Mouse (Mus musculus) cerebellum, adult 8-10 months (tissue): ENCODE data around the gene Trim10.
"Not testable (repeated sequence)": the region's sequence is repeated elsewhere in the genome, so short reads cannot be mapped to it uniquely, and the experiment has no call there.

ENCODE experiments used
- DNase-seq: peaks from one replicate; pipeline ENCODE4 v3.0.0; 2022

Trim10 gene

DNA sequence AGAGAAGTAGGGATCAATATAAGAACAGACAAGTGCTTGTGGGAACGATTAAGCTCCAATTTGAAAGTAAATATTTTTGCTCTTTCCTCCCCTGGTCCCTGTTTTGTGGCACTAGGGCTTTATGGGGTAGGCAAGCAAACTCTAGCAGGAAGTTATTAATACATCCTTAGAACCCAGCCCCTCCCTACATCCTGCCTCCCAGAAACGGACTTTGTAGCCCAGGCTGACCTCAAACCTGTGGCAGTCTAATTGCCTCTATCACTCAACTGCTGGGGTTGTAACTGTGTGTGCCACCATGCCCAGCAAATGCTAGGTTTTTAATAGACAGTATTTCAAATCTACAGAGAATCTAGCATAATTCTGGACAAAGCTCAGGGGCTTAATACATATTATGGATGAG, 7.7 kb upstream of the Trim10 start:
- DNase-seq, result no peak

DNA sequence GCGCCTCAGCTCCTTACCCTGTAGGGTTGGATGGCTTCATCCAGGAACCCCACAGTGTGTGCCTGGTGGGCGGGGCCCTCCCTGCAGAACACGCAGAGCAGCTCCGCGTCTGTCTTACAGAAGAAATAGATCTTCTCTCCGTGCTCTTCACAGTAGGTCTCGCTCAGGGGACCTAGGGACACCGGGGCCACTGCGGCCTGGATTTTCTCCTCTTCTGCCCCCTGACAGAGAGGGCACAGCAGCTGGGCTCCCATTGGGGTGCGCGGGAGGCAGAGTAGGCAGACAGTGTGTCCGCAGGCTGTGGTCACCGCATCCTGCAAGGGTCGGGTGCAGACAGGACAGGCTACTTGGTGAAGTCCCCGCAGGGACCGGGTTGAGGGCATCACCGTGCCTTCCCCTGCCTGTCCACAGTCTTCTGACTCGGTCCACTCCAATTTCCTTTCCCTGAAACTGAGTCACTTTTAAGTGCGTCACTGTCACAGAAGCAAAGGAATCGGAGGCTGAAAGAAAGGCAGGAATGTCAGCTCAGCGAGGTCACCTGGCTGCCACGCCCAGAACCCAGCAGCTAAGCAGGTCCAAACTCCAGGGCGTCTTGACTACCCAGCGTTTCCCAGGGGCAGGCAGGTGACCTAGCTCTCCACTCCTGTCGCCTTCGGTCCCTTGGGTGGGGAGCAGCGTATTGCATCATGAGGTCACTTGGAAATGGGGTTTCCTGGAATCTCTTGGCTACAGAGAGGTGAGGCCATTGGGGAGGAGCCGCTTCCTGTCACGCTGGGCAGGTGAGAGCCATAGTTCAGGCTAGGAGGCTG, 2.5 kb upstream of the Trim10 start, which contains the start of gene Trim15:
Trim15 (minus strand) TSS at position 492 of the 809 bp plus-strand sequence.
- DNase-seq, result no peak

DNA sequence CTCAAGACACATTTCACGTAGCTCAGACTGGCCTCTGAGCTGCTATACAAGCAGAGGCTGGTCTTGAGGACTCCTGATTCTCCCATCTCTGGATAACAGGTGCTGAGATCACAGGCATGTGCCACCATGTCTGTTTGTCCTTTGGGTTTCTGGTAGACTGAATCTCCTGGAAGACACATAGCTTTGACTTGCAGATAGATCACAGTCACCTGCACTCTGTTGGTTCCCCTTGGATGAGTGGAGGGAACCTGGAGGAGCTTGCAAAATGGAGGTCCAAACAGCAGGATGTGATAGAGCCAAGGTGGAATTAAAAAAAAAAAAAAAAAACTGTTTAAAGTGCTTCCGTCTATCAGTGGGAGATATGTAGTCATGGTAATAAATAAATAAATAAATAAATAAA, 538 bp upstream of the Trim10 start:
- no peak for DNase-seq

DNA sequence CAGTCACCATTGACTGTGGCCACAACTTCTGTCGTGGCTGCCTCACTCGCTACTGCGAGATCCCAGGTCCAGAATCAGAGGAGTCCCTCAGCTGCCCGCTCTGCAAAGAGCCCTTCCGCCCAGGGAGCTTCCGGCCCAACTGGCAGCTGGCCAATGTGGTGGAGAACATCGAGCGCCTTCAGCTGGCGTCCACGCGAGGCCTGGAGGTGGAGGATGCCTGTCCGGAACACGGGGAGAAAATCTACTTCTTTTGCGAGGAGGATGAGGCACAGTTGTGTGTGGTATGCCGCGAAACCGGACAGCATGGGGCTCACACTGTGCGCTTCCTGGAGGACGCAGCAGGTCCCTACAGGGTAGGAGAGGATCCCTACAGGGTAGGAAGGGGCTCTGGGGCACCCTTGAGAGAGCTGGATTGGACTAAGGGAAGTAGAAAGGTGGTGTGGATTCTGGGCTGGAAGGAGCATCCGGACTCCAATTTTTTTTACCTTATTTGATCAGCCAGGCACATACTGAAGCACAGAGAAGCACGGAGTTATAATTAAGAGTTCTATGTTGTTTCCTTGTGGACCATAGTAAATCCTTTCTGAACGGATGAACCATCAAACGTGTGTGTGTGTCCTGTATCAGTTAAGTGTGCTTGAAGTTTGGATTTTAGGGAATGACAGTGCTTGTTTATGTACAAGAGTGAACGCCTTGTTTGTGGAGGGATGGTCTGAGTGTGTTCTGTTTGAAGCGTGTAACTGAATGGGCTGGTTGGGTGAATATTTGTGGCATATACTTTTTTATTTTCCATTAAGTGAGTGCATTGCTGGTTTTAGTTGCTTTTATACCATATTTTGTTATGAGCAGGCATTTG, 809 bp downstream of the Trim10 start:
- DNase-seq, result no peak

DNA sequence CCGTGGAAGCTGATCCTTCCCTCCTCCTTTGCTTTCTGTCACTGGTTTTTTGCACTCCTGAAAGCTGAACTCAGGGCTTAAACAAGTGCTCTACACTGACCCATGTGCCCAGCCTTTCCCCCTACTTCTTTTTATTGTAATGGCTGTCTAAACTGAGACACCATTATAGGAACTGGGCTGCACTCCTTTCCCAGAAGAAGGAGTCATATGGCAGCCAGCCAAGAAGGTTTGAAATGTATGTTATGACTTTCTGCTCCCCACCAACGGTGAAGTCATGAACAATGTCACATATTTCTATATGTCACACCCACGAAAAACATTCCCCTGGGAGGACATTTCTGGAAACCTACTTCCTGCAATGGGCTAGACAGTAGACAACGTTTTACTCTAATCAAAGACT, 5.3 kb downstream of the Trim10 start:
- no peak for DNase-seq

DNA sequence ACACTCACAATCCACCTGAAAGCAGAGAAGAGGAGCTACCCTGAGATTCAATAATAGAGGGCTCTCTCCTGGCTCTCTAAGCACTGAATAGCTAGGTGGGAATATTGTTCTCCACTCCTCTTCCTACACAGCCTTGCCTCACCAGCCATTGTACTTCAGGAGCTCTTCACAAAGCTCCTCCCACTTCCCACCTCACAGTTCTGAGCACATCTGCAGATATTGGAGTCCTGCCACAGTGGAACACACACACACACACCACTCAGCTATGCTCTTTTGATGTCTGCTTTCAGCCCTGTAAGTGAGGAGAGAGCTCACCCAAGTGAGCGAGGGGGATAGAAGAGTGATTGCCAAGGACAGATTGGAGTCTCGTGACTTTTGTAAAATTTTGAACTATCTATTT, 14.0 kb downstream of the Trim10 start:
- no peak for DNase-seq

DNA sequence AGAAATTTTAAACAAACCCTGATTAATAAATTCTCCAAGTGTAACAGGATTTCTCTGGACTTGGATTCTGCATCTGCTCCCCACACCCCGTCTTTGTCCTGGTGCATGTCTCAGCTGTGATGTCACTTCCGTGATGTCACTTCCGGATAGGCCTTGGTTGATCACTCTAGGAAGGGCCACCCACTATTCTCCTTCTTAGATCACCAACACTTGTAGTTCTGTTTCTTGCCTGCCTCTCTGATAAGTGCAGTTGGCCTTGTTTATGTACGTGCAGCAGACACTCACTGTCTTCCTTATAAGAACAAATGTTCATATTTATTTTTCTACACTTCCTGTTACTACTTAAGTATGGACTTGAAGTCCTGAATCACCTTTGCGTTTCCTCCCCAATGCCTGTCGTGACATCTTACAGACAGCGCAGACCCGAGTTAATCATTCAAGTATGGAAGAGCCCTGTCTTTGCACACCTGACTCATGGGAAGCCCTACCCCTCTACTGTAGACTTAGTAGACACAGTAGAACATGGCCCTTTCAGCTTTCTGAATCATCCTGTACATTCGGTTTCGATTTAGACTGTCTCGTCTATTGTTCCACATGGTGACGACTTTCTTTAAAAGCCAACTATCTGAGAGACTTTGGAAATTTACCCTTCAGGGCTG, 15.9 kb downstream of the Trim10 start:
- no peak for DNase-seq

DNA sequence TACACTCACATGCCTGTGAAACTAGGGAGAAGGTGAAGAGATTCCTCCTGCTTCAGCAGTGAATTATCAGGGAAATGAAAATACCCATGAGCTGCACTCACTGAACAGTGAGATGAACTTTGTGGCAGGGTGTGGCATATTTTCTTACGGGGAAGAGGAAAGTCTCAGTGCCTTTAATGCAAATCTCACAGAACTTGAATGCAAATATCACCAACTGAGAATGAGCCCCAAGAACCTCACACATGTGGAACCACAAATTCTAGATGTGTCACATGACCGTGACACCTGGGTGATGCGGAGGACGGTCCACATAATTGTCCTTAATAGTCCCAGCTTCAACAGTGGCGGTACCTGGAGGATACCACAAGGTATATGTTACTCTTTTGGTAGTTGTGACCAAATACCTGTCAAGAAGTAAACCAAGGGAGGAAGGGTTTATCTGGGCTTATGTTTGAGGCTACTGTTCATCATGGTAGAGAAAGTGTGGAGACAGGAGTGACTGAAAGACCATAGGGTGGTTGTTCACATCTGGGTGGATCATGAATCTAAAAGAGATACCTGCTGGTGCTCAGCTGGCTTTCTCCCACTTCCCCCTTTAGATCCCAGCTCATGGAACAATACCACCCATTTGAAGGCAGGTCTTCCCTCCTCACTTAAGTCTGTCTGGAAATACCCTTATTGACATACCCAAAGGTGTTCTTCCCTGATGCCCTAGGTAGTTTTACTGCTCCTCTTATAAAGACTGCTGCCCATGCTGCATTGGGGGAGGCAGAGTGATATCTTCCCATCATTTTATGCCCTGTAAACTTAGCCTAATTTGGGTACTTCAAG, 20.9 kb downstream of the Trim10 start, which contains the start of gene Trim40:
Trim40 (minus strand) TSS at position 51 of the 831 bp plus-strand sequence.
- DNase-seq, result no peak

DNA sequence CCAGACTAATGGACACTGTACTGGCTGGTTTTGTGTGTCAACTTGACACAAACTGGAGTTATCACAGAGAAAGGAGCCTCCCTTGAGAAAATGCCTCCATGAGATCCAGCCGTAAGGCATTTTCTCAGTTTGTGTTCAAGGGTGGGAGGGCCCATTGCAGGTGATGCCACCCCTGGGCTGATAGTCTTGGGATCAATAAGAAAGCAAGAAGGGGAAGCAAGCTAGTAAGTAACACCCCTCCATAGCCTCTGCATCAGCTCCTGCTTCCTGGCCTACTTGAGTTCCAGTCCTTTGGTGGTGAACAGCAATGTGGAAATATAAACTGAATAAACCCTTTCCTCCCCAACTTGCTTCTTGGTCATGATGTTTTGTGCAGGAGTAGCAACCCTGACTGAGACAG, 22.1 kb downstream of the Trim10 start:
- DNase-seq, result not testable (repeated sequence)

DNA sequence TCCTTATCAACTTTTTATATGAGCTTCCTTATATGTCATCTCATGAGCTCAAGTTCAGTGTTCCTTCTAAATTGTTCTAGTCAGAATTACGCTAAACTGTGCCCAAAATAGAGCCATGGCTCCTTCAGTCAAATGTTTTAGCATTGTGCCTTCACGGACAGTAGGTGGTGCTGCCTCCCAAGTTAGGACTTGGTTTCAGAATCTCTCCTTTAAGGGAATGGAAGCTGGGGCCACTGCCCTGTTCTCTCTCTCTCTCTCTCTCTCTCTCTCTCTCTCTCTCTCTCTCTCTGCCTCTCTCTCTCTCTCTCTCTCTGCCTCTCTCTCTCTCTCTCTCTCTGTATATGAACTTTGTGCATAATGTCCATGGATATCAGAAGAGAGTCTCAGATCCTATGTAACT, 23.0 kb downstream of the Trim10 start:
- peak; percentile 20 for DNase-seq

DNA sequence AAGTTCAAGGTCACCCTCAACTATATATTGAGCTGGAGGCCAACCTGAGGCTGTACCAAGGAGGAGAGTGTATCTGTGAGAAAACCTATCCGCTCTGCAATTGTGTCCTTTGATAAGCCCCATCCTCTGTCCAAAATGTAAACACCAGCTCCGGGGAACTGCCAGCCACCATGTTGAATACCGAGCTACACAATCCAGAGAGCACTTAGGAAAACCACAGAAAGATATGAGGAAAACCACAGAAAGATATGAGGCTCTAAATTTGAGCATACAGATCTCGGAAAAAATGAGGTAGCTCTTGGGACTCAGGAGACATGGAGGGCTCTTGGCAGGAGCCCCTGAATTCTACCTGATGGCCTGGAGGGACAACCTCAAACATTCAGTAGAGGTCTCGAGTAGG, 24.0 kb downstream of the Trim10 start:
- DNase-seq, result no peak

DNA sequence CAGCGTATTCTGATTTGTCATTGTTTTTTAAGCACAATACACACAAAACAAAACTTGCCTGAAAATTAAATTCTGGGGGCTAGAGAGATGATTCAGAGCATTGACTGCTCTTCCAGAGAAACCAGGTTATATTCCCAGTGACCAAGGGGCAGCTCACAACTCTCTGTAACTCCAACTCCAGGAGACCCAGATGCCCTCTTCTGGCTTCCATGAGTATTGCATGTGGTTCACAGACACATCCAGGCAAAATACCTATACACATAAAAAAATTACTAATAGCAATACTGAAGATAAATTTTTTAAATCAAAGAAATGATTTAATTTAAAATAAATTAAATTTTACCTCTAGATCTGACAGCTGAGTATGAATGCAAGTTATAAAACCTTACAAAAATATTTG, 27.2 kb downstream of the Trim10 start:
- DNase-seq, result peak; percentile 24

DNA sequence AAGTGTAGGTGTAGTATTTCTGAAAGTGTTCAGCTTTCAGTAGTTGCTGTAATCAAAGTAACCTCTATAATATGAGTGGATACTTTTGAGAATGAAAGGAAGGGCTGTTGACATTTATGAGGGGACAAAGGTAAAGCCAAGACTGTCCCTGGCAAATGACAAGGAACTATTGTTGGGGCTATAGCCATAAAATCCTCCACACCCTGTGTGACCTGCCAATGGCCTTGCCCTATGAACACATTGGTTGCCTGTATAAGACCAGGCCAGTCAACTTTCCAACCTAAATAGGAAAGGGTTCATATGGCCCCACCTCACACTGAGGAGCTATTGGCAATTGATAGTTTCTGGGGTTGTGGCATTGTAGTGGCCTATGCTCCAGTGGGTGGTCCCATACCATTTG, 27.7 kb downstream of the Trim10 start:
- DNase-seq, result no peak

DNA sequence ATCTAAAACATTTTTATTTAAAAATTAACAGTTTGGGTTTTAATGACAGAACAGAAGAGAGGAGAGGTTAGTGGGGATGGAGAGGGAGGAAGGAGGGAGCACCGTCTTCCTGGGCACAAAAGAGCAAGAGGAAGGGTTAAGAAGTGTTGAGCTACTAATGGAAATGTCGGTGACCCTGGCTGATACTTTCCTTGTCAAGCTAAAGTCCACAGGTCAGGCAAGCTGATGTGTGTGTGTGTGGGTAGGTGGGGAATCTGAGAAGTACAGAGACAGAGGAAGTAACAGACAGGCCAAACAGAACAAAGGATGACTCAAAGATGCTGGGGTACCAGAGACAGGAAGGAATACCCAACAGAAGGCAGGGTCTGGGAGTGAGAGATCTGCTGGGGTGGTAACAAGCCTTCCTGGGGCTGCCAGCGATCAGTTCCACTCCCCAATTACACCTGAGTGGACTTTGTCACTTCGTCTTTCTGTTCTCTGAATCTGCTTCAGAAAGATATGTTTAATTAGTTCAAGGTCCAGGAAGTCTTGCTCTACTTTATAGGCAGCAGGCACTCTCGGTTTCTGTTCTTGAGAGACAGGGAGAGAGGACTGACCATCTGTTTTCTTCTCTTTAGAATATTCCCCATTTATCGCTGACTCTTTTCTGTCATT, 28.3 kb downstream of the Trim10 start, which contains the start of gene Trim31:
Trim31 (plus strand) TSS at position 567 of the 654 bp plus-strand sequence.
- DNase-seq, result no peak

DNA sequence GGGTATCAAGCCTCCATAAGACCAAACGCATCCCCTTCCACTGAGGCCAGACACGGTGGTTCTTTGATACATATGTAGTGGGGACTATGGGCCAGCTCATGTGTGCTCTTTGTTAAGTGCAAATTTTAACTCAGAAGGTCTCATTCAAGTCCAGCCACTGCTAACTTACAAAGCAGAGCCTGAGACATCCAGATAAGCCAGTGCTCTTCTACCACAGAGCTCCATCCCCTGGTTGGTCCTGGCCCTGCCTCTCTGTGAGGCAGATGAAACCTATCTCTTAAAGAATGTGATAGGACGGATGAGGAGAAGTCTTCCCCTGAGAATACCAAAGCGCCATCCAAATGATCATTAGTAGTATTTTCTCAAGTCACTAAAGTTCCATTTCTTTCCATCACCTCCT, 30.0 kb downstream of the Trim10 start:
- DNase-seq, result no peak

DNA sequence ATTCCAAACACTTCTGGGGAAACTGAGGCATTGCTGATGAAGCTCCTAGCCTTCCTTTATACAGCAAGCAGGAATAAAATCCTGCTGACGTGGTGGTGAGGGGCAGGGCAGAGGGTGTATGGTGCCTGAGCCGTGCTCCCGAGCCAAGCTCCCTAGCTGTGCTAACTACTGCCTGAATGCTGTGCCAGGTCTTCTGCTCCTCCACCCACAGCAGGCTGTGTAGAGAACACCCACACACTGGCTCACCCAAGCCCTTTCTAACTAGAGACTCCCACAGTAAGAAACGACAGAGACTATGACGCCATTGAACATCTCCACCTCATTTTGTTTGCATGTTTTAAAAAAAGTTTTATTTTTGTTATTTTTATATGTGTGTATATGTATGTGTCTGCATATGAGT, 30.6 kb downstream of the Trim10 start:
- no peak for DNase-seq

DNA sequence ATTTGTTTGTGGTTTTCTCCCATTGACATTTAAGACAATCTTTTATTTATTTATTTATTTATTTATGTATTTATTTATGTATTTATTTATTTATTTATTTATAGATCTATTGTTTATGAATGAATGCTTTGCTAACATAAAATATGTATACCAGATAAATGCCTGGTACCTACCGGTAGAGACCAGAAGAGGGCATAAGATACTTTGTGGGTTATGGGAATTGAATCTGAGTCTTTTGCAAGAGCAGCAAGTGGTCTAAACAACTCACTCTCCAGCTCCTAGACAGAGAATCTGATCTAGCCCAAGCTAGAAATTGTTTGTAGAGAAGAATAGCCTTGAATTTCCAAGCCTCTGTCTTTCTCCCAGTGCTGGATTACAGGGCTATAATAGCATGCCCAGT, 31.3 kb downstream of the Trim10 start:
- DNase-seq, result no peak

DNA sequence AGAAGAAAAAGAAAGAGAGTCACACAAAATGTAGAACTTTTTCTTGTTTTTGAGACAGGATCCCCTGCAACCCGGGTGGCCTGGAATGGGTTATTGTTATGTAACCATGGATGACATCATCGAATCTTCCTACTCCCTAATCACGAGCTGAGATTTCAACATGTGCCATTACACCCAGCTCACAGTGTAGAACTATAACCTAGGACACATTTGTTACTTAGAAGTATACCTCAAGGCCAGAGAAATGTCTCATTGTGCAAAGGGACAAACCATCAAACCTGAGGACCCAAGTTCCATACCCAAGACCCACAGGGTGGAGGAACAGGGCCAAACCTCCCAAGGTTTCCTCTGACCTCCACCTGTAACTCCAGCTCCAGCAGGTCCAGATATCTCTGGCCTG, 34.3 kb downstream of the Trim10 start:
- no peak for DNase-seq

DNA sequence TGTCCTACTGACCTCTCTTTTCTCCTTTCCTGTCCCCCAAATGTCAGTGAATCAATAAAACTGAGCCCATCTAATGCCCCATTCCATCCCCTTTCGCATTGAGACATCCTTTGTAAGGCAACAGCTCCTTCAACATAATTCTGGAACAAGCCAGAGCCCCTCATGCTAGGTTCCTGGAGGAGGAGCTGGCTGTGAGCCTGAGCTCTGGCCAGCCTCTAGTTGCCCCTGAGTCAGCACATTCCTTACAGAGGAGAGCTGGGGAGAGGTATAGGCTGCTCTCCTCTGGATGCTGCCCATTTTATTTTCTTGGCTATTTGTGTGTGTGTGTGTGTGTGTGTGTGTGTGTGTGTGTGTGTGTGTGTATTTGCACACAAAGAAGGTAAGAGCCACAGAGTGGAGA, 38.9 kb downstream of the Trim10 start:
- DNase-seq, result no peak

DNA sequence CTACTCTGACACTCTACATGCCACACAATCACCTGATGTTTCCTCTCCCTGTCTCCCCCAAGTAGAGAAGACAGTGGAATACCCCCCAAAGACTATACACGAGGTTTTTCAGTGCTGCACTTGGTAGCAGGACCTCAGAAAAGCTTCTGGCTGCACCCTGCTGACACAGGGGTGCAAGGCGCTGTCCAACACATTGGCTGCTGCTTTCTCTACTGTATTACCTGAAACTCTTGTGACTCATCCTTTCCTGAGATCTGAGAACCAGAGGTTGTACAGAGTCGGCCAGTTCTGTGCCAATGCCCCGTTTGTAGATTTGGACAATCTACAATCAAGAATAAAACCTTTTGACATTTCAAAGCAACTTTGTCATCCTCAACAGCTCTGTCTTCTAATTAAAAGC, 40.4 kb downstream of the Trim10 start:
- DNase-seq, result no peak

DNA sequence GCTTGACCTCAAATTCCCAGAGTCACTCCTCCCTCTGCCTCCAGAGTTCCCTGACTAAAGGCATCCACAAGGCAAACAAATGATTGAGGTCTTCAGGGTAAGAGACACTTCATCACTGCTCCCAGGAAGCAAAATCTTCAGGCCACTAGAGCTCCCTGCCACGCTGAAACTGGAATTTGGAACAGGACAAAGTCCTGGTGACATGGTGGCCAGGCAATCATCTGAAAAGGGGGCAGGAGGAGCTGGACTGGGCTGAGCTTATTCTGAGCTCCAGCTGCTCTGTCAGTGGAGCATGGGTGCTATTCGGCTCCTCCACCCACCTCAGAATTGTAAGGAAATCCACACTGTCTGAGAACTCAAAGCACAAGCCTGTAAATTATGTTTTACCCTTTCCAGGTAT, 42.7 kb downstream of the Trim10 start:
- DNase-seq, result no peak

DNA sequence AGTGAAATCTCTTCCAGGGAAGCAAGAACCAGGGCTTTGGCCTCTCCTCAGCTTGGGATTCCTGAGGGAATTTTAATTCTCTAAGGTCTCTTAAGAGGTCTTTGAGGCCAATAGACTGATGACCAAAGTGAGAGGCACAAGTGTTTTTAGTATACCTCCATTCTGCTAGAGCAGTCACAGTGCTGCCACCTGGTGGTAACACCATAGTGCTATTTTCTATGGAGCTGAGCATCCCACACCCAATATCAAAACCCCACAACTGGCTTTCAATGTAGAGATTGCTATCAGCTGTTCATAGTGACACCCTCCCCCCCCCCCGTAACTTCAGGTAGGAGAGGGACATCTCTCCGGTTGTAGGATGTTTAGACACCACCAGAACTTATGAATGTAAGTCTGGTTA, 44.7 kb downstream of the Trim10 start:
- peak; percentile 65 for DNase-seq
